In genomic region chr13:23914376-23915167, GRCm38 (mm10) we compare ENCODE assay signal across 13 mouse cellular contexts. TPM values are rescaled to one million over a fixed set of nuclear protein-coding genes. Genes with fewer than 3 reads are reported as not detected.
DNase-seq lines count a peak whose midpoint lies in the region; ATAC-seq and TF ChIP-seq lines count a peak whose summit lies in the region.
"Had no signal": no experiment of that assay in that cellular context is flagged by ENCODE, and none has a peak within 500 bp of the region (broad histone marks: within the 10 kb centered on the region; RNA-seq: fewer than 3 reads in every experiment).

TSS of gene Slc17a4 (minus strand) at chr13:23915009.

- no peaks in the 10 kb centered on the region for H3K79me2 ChIP-seq in myocyte (ENCODE audit: control insufficient read depth, insufficient read depth)

- peak within 1 kb of the TSS; percentile 55 for H3K4me2 ChIP-seq in myocyte (ENCODE audit: low read depth)
- H3K4me2 ChIP-seq: forebrain, embryonic 13.5 days had no signal

- no peaks in the 10 kb centered on the region for H3K36me3 ChIP-seq in megakaryocyte, embryonic 14.5 days (replicated peaks; ENCODE audit: low read length)
- H3K36me3 ChIP-seq in myocyte (ENCODE audit: control insufficient read depth, insufficient read depth): no peaks in the 10 kb centered on the region

- peak; percentile 22 to 32 for DNase-seq in heart, postnatal 10 days
- peak; percentile 46 for DNase-seq in kidney, postnatal 10 days
- no peak for DNase-seq in thymus, postnatal 4 days
- DNase-seq in lung, postnatal 36 days: no peak
- DNase-seq: left cerebral cortex, postnatal 4 days; right cerebral cortex, postnatal 4 days had no signal

- no peaks in the 10 kb centered on the region for H3K9me3 ChIP-seq in megakaryocyte, embryonic 14.5 days
- H3K9me3 ChIP-seq: forebrain, embryonic 13.5 days had no signal

- no peak for ATAC-seq in megakaryocyte, adult 5-6 weeks (ENCODE audit: poor library complexity, severe bottlenecking)
- ATAC-seq in CD4-positive, CD25-positive, alpha-beta regulatory T cell, adult 4 months: no peak
- ATAC-seq: forebrain, embryonic 13.5 days had no signal

- H3K4me1 ChIP-seq in megakaryocyte, embryonic 14.5 days: peaks cover 79% of the 10 kb centered on the region
- H3K4me1 ChIP-seq: forebrain, embryonic 13.5 days had no signal

- intact Hi-C loops in heart, postnatal 10 days (cut with DNase I): no loop called here

- H3K27me3 ChIP-seq in megakaryocyte, embryonic 14.5 days (replicated peaks): no peaks in the 10 kb centered on the region
- H3K27me3 ChIP-seq in myocyte (ENCODE audit: control insufficient read depth, insufficient read depth, insufficient read length): no peaks in the 10 kb centered on the region
- H3K27me3 ChIP-seq: forebrain, embryonic 13.5 days had no signal

- no peak for TF ChIP-seq POLR2A in myocyte (IDR thresholded peaks at IDR 0.05; ENCODE audit: insufficient read length, low read depth)

- H3K4me3 ChIP-seq in megakaryocyte, embryonic 14.5 days (replicated peaks): peak within 1 kb of the TSS; percentile 51
- no peak within 1 kb of the TSS for H3K4me3 ChIP-seq in myocyte
- H3K4me3 ChIP-seq: forebrain, embryonic 13.5 days had no signal

- H3ac ChIP-seq in myocyte (ENCODE audit: control insufficient read depth, insufficient read length): no peak within 1 kb of the TSS

TF ChIP-seq in myocyte, 11 proteins besides CTCF, POLR2A, EP300 and RAD21:
- TF ChIP-seq TCF12 (IDR thresholded peaks at IDR 0.05; ENCODE audit: insufficient read depth, poor library complexity, severe bottlenecking) (no peak), E2F4 (IDR thresholded peaks at IDR 0.05; ENCODE audit: insufficient read depth) (no peak), CEBPB (IDR thresholded peaks at IDR 0.05; ENCODE audit: insufficient read depth, poor library complexity, severe bottlenecking) (no peak), REST (IDR thresholded peaks at IDR 0.05; ENCODE audit: insufficient read depth, insufficient read length) (no peak), POLR2AphosphoS2 (IDR thresholded peaks at IDR 0.05; ENCODE audit: insufficient read length, low read depth) (no peak), MAX (IDR thresholded peaks at IDR 0.05; ENCODE audit: low read depth) (no peak), MYOD1 (IDR thresholded peaks at IDR 0.05; ENCODE audit: control insufficient read depth in 1 of 3, insufficient read length in 2 of 3, low read depth in 2 of 3) (no peak), SRF (IDR thresholded peaks at IDR 0.05; ENCODE audit: control insufficient read depth, insufficient read length, low read depth) (no peak)

RNA-seq across cellular contexts. Expression of gene Slc17a4, which starts in this region (rescaled TPM):
- not detected in 2 replicates for polyA plus RNA-seq in megakaryocyte, embryonic 14.5 days (2012; ENCODE audit: insufficient read depth, low replicate concordance)
- total RNA-seq in megakaryocyte, adult 5-6 weeks (2015): not detected in 2 replicates
- total RNA-seq in megakaryocyte, adult 5-6 weeks (2017): not detected in 2 replicates
- not detected for total RNA-seq in heart, postnatal 10 days (2021)
- polyA plus RNA-seq in myocyte (2012; fragmentation: generic; extraction: Trizol): 0.02 TPM
- polyA plus RNA-seq in CD4-positive, CD25-positive, alpha-beta regulatory T cell, adult 4 months (2017; shearing (Covaris generic)): not detected
- total RNA-seq: gastrocnemius, postnatal 4 days; left cerebral cortex, postnatal 4 days had no signal
- polyA plus RNA-seq: forebrain, embryonic 13.5 days; macrophage had no signal

Comparison
In these comparisons a context has a peak if more than half of its experiments do, and no peak if none do; other contexts are left out.
1. Peak in DNase-seq in heart, postnatal 10 days; RNA of the gene not detected or under 1 TPM.